8 mouse cellular contexts compared by ENCODE assay signal in the genomic region with DNA sequence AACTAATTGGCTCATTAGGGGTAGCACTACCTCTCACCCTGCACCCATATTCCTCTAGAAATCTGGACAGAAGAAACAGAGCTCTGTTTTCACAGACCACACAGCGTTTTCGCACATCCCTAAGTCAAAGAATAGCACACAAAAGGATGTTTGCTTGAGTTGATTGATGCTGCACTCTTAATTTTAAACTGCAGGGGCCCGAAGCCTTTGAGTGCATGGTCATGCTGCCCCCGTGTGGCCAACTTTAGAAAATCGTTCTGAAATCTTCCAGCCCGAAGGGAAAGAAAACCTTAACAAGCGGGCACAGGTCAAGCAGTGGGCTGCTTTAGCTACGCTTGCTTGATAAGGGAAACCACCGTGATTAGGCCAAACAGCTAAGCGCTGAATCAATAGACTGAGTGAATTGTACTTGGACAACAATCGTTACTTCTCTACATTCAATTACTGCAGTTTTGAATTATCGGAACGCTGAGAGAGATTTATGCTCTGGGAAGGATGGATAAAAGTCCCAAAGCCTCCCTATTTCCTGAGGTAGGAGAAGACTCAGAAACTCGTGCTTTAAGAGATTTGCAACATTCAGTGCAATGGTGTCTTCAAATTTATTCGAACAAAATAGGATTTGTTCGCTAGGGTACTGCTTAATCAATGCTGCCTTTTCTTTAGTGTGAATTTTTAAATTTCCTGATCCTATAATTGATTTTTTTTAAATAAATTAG.
DNase-seq lines count a peak whose midpoint lies in the region; ATAC-seq and TF ChIP-seq lines count a peak whose summit lies in the region.

No protein-coding gene starts in this region.

- TF ChIP-seq CTCF in testis, adult 2 months (IDR thresholded peaks at IDR 0.05; ENCODE audit: control insufficient read depth, insufficient read depth, insufficient replicate concordance, low read depth, low read length) = peak; percentile 55; the same call in 1 of the 2 replicates

- peak; percentile 65 for DNase-seq in CD4-positive, CD25-positive, alpha-beta regulatory T cell, adult 2 months (ENCODE audit: low read depth, low spot score)
- peak; percentile 86 for DNase-seq in brain, adult 2 months (ENCODE audit: low read depth, low spot score)
- DNase-seq in fibroblast of lung, adult 2 months (ENCODE audit: low read depth) = peak; percentile 9
- DNase-seq in kidney, postnatal 10 days = peak; percentile 86
- peak; percentile 3 for DNase-seq in liver, embryonic 13.5 days

- 16% methylated on average over 16 of the region's 16 CpGs for WGBS in heart, embryonic 15.5 days
- 19% methylated on average over 16 of the region's 16 CpGs for WGBS in liver, embryonic 13.5 days (ENCODE audit: insufficient replicate concordance)
- 13% methylated on average over 16 of the region's 16 CpGs for WGBS in neural tube, embryonic 13.5 days

- no peaks in the 10 kb centered on the region for H3K4me1 ChIP-seq in heart, embryonic 15.5 days (replicated peaks)
- no peaks in the 10 kb centered on the region for H3K4me1 ChIP-seq in liver, embryonic 13.5 days (replicated peaks)
- H3K4me1 ChIP-seq in neural tube, embryonic 13.5 days (replicated peaks) = peaks cover 7% of the 10 kb centered on the region; the same call in 1 of the 2 replicates
- H3K4me1 ChIP-seq in testis, adult 2 months (ENCODE audit: control insufficient read depth, insufficient read depth, low read length) = no peaks in the 10 kb centered on the region

- H3K9me3 ChIP-seq in heart, embryonic 15.5 days (replicated peaks) = no peaks in the 10 kb centered on the region
- no peaks in the 10 kb centered on the region for H3K9me3 ChIP-seq in liver, embryonic 13.5 days (replicated peaks)
- H3K9me3 ChIP-seq in neural tube, embryonic 13.5 days = no peaks in the 10 kb centered on the region

- TF ChIP-seq POLR2A in testis, adult 2 months (IDR thresholded peaks at IDR 0.05; ENCODE audit: control insufficient read depth, low read depth, low read length) = no peak

- H3K9ac ChIP-seq in heart, embryonic 15.5 days = no peak overlapping the region
- no peak overlapping the region for H3K9ac ChIP-seq in liver, embryonic 13.5 days
- H3K9ac ChIP-seq in neural tube, embryonic 13.5 days = peak overlapping the region; percentile 58; the same call in 1 of the 2 replicates

- H3K36me3 ChIP-seq in heart, embryonic 15.5 days = no peaks in the 10 kb centered on the region
- H3K36me3 ChIP-seq in liver, embryonic 13.5 days = no peaks in the 10 kb centered on the region
- no peaks in the 10 kb centered on the region for H3K36me3 ChIP-seq in neural tube, embryonic 13.5 days
- H3K36me3 ChIP-seq in testis, adult 2 months (ENCODE audit: control insufficient read depth, insufficient read depth, low read length) = no peaks in the 10 kb centered on the region

- H3K4me2 ChIP-seq in heart, embryonic 15.5 days = peak overlapping the region; percentile 40; the same call in 1 of the 2 replicates
- no peak overlapping the region for H3K4me2 ChIP-seq in liver, embryonic 13.5 days
- H3K4me2 ChIP-seq in neural tube, embryonic 13.5 days = peak overlapping the region; percentile 51

- no peak overlapping the region for H3K27ac ChIP-seq in heart, embryonic 15.5 days
- H3K27ac ChIP-seq in liver, embryonic 13.5 days = no peak overlapping the region
- peak overlapping the region; percentile 74 for H3K27ac ChIP-seq in neural tube, embryonic 13.5 days (replicated peaks)
- H3K27ac ChIP-seq in testis, adult 2 months (ENCODE audit: control insufficient read depth, insufficient read depth, low read depth, low read length) = no peak overlapping the region

- no peak for ATAC-seq in heart, embryonic 15.5 days (replicated peaks; ENCODE audit: insufficient number of reproducible peaks, insufficient read depth, low FRiP score, low read depth)
- no peak for ATAC-seq in liver, embryonic 13.5 days (ENCODE audit: low read depth)
- ATAC-seq in neural tube, embryonic 13.5 days (ENCODE audit: low read depth) = peak; percentile 90

- no peaks in the 10 kb centered on the region for H3K27me3 ChIP-seq in heart, embryonic 15.5 days
- no peaks in the 10 kb centered on the region for H3K27me3 ChIP-seq in liver, embryonic 13.5 days
- H3K27me3 ChIP-seq in neural tube, embryonic 13.5 days = no peaks in the 10 kb centered on the region
- H3K27me3 ChIP-seq in testis, adult 2 months (ENCODE audit: control insufficient read depth, insufficient read depth, low read length) = no peaks in the 10 kb centered on the region

- no peak overlapping the region for H3K4me3 ChIP-seq in heart, embryonic 15.5 days
- no peak overlapping the region for H3K4me3 ChIP-seq in liver, embryonic 13.5 days (replicated peaks)
- peak overlapping the region; percentile 17 for H3K4me3 ChIP-seq in neural tube, embryonic 13.5 days
- H3K4me3 ChIP-seq in testis, adult 2 months (ENCODE audit: control insufficient read depth, low read depth, low read length) = no peak overlapping the region

Comparison
In these comparisons a context has a peak if more than half of its experiments do, and no peak if none do; other contexts are left out.
1. DNase-seq: peak in every context shown above with its lines; median percentile 86 in brain, adult 2 months; 86 in kidney, postnatal 10 days; 65 in CD4-positive, CD25-positive, alpha-beta regulatory T cell, adult 2 months; 9 in fibroblast of lung, adult 2 months; 3 in liver, embryonic 13.5 days.